Mouse (Mus musculus): Measurements from ENCODE around the gene AC124108.1.

Gene AC124108.1

DNA sequence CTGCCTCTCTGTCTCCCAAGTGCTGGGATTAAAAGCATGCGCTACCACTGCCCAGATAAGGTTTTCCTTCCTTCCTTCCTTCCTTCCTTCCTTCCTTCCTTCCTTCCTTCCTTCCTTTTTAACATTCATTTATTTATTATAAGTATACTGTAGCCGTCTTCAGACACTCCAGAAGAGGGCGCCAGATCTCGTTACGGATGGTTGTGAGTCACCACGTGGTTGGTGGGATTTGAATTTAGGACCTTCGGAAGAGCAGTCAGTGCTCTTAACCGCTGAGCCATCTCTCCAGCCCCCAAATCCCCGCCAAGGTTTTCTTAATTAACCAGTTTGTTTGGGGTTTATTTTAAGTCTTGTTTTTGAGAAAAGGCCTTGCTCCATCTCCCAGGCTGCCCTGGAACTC, 28.6 kb upstream of the AC124108.1 start:
- in situ Hi-C loops (cut with MboI, MseI) = loop anchor here (5.0 kb wide), 1 partner anchor 75 kb away; no protein-coding TSS in a partner anchor

GRCm38 (mm10) chr1:132164780-132165518, 26.3 kb upstream of the AC124108.1 start:
- in situ Hi-C loops (cut with MboI, MseI) = loop anchor here (5.0 kb wide), 1 partner anchor 72 kb away; no protein-coding TSS in a partner anchor

GRCm38 (mm10) chr1:132165859-132166258, 25.4 kb upstream of the AC124108.1 start:
- in situ Hi-C loops (cut with MboI, MseI) = no loop called here

DNA sequence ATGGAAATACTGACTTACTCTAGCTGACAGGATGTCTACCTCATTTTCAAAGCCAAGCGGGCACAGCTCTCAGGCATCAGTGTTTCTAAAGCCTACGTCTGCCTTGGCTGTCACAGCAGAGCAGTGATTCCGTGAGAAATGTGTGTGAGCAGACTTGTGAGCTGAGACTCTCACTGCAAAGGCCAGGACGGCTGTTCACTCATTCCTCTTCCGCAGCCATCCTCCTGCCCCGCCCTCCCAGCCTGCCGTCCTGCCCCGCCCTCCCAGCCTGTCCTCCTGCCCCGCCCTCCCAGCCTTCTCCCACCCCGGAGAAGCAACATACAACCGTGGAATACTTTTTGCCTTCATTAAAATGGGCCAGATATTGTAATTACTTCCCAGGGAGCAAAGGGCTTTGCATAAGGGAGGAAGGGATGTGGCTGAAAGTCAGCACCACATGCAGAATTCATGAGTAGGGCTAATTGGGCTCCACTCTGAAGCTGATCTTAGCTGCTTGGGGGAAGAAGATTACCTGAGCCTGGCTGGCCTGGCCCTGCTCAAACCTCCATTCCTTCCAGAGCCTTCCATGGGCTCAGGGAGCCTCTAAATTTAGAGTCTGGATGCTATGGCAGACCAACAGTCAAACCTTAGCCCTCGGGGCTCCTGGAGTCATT, 23.0 kb upstream of the AC124108.1 start:
- in situ Hi-C loops (cut with MboI, MseI) = no loop called here

DNA sequence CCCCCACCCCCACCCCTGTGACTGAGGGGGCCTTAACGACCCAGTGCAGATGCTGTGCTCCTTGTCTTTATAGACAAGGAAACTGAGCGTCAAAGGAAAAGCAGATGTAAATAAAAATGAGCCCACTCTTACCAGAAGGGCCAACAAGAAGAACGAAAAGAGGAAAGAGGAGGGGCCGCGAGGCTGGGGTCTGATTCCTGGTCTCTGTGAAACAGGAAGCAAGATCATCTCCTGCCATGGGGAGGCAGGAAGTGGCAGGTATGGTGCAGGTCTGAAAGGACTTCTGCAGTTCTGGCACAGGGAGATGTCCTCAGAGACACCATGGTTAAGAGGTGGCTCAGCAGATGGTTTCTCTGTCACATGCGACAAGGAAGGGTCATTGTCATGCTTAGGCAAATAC, 20.6 kb upstream of the AC124108.1 start:
- in situ Hi-C loops (cut with MboI, MseI) = no loop called here

DNA sequence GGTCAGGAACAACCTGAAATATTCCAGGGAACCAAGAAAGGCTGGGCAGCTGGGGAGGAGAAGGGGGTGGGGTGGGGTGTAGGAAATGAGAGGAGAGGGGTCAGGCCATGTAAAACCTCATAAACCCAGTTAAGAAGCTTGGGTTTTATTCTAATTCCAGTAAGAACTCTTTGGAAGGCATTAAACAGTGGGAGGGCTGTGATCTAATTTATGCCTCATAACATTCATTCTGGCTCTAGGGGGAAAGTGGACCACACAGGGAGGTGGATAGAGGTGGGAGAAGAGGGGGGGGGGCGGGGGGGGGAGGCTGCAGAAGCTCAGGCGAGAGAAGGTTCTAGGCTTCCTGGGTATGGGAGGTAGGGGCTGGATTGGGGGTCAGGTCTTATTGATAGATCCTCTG, 19.6 kb upstream of the AC124108.1 start:
- in situ Hi-C loops (cut with MboI, MseI) = no loop called here

- in situ Hi-C loops (cut with MboI, MseI) = no loop called here
Observed at GRCm38 (mm10) chr1:132186303-132186702, 5.0 kb upstream of the AC124108.1 start.

GRCm38 (mm10) chr1:132188442-132189066, 2.7 kb upstream of the AC124108.1 start:
- in situ Hi-C loops (cut with MboI, MseI) = no loop called here

- in situ Hi-C loops (cut with MboI, MseI) = no loop called here
Observed at GRCm38 (mm10) chr1:132189231-132189630, 2.0 kb upstream of the AC124108.1 start.

GRCm38 (mm10) chr1:132190040-132190513, 1.2 kb upstream of the AC124108.1 start:
- in situ Hi-C loops (cut with MboI, MseI) = no loop called here

DNA sequence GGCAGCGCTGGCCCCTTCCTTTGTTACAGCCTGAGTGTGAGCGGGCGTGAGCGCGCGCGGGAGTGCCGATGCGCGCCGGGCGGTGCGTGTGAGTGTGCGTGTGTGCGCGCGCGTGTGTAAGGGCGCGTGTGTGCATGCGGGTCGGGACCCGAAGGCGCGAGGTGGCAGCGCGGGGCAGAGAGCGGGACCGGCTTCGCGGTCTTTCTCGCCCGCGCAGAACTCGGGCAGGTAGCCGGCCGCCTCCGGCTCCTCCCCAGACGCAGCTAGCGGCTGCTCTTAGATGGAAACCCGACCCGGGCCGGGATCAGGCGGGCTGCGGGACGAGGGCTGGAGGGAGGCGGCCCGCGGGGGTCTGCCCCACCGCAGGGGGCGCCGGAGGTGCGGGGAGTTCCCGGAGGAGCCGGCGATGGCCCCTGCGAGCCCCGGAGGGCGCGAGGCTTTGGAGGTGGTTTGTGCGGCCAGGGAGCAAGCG, 600 bp upstream of the AC124108.1 start:
- in situ Hi-C loops (cut with MboI, MseI) = no loop called here

GRCm38 (mm10) chr1:132191786-132192680, 776 bp downstream of the AC124108.1 start:
- in situ Hi-C loops (cut with MboI, MseI) = no loop called here

DNA sequence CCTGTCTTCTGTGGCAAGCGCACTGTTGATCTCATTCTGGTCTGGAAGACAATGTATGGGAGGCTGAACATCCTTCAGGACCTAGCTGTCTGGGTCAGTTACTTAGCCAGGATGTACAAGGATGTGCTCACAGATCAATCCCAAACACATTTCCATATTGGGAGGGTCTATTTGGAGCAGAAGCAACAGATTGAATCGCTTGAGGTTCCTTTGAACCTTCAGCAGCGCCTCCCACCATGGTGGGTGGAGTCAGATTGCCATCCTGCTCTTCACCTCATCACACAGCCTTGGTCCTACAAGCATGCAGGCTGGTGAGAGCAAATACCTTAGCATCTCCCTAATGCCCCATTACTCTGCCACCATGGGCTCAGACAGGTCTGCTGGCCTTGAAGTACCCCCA, 2.5 kb downstream of the AC124108.1 start:
- in situ Hi-C loops (cut with MboI, MseI) = no loop called here

GRCm38 (mm10) chr1:132194624-132195023, 3.4 kb downstream of the AC124108.1 start:
- in situ Hi-C loops (cut with MboI, MseI) = no loop called here

GRCm38 (mm10) chr1:132195100-132195499, 3.8 kb downstream of the AC124108.1 start:
- in situ Hi-C loops (cut with MboI, MseI) = no loop called here

- in situ Hi-C loops (cut with MboI, MseI) = no loop called here
Observed at GRCm38 (mm10) chr1:132195681-132196080, 4.4 kb downstream of the AC124108.1 start.

GRCm38 (mm10) chr1:132196337-132196736, 5.1 kb downstream of the AC124108.1 start:
- in situ Hi-C loops (cut with MboI, MseI) = no loop called here

DNA sequence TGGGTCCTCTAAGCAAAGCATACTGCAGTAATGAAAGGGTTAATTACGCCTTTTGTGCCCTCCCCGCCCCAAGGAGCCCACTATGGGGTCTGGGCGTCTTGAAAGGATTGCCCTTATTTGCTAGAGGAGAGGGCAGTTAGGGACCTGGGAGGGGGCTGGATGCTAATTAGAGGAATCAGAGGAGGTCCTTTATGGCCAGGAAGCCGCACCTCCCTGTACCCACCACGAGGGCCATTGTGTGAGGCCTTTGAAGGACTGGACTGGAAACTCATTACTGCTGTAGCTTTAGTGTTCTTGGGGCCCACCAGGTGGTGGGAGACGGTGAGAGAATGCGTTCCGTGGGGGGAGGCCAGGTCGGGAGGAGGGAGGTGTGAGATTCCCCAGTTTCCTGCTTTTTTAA, 6.4 kb downstream of the AC124108.1 start:
- in situ Hi-C loops (cut with MboI, MseI) = no loop called here

GRCm38 (mm10) chr1:132198401-132199071, 7.3 kb downstream of the AC124108.1 start:
- in situ Hi-C loops (cut with MboI, MseI) = no loop called here

GRCm38 (mm10) chr1:132199244-132199643, 8.0 kb downstream of the AC124108.1 start:
- in situ Hi-C loops (cut with MboI, MseI) = no loop called here

- in situ Hi-C loops (cut with MboI, MseI) = no loop called here
Observed at GRCm38 (mm10) chr1:132199934-132200333, 8.7 kb downstream of the AC124108.1 start.

Measured in T-helper 1 cell (primary cell).